Mouse (Mus musculus): Measurements from ENCODE around the gene Taf4.

- TF ChIP-seq CTCF (IDR thresholded peaks at IDR 0.05; ENCODE audit: extremely low read depth, insufficient read depth, low read length): peak; percentile 69
- TF ChIP-seq POLR2A (IDR thresholded peaks at IDR 0.05; ENCODE audit: extremely low read depth, insufficient read depth, low read length): no peak
Observed at GRCm38 (mm10) chr2:179877551-179878215, 98.8 kb downstream of the Taf4 start.
